Mouse (Mus musculus): ENCODE results near the gene Lypd5. TPM values are rescaled to one million over a fixed set of nuclear protein-coding genes. Genes with fewer than 3 reads are reported as not detected.

Gene Lypd5
- not detected in 2 replicates for polyA plus RNA-seq (2021; fragmentation: Nextera tagmentation)
- long read RNA-seq, experiment 1, result 0 reads
- long read RNA-seq, experiment 2, result 0 reads

GRCm38 (mm10) chr7:24348896-24349295 lies at the start of gene Lypd5:
TSS of gene Lypd5 (plus strand) at chr7:24349196.

GRCm38 (mm10) chr7:24300771-24301282 lies 48.2 kb upstream of the Lypd5 start, which contains the start of gene Zfp61:
TSS of gene Zfp61 (minus strand) at chr7:24301232.

GRCm38 (mm10) chr7:24316567-24317092 lies 32.4 kb upstream of the Lypd5 start, which contains the start of gene Zfp94:
TSS of gene Zfp94 (minus strand) at chr7:24316666.

GRCm38 (mm10) chr7:24333304-24333986 lies 15.6 kb upstream of the Lypd5 start, which contains the start of gene Tescl:
TSS of gene Tescl (minus strand) at chr7:24333936.

GRCm38 (mm10) chr7:24369731-24370541 lies 20.9 kb downstream of the Lypd5 start, which contains the start of gene Kcnn4:
TSS of gene Kcnn4 (plus strand) at chr7:24370263.

GRCm38 (mm10) chr7:24399256-24400081 lies 50.5 kb downstream of the Lypd5 start, which contains the start of gene Smg9:
TSS of gene Smg9 (plus strand) at chr7:24399619.

Small RNAs within 50 kb of the gene (microRNA-seq; reads per million reads assigned to microRNA genes)
- gene Gm27592, result not detected

Other genes starting within 250 kb of the Lypd5 start
- 2.3 TPM in 2 replicates for gene Zfp112, start 236.9 kb upstream of the Lypd5 start, polyA plus RNA-seq (2021; fragmentation: Nextera tagmentation)
- gene Zfp235, start 215.0 kb upstream of the Lypd5 start, polyA plus RNA-seq (2021; fragmentation: Nextera tagmentation), result 11.1 and 12.1 TPM in 2 replicates
- 0.94 and 1.2 TPM in 2 replicates for gene Zfp114, start 174.1 kb upstream of the Lypd5 start, polyA plus RNA-seq (2021; fragmentation: Nextera tagmentation)
- gene Zfp111, start 137.8 kb upstream of the Lypd5 start, polyA plus RNA-seq (2021; fragmentation: Nextera tagmentation), result 1.5 and 1.8 TPM in 2 replicates
- gene Zfp109, start 111.6 kb upstream of the Lypd5 start, polyA plus RNA-seq (2021; fragmentation: Nextera tagmentation), result 3.6 and 3.8 TPM in 2 replicates
- 2.3 and 2.5 TPM in 2 replicates for gene Zfp108, start 94.4 kb upstream of the Lypd5 start, polyA plus RNA-seq (2021; fragmentation: Nextera tagmentation)
- 6.3 and 7.2 TPM in 2 replicates for gene Zfp93, start 78.8 kb upstream of the Lypd5 start, polyA plus RNA-seq (2021; fragmentation: Nextera tagmentation)
- gene Zfp61, start 48.0 kb upstream of the Lypd5 start, polyA plus RNA-seq (2021; fragmentation: Nextera tagmentation), result 12.8 and 14.5 TPM in 2 replicates
- 10.7 and 11.8 TPM in 2 replicates for gene Zfp94, start 32.5 kb upstream of the Lypd5 start, polyA plus RNA-seq (2021; fragmentation: Nextera tagmentation)
- not detected in 2 replicates for gene Tescl, start 15.3 kb upstream of the Lypd5 start, polyA plus RNA-seq (2021; fragmentation: Nextera tagmentation)
- 0.72 and 1.2 TPM in 2 replicates for gene Kcnn4, start 21.1 kb downstream of the Lypd5 start, polyA plus RNA-seq (2021; fragmentation: Nextera tagmentation)
- 11.0 and 11.7 TPM in 2 replicates for gene Smg9, start 50.4 kb downstream of the Lypd5 start, polyA plus RNA-seq (2021; fragmentation: Nextera tagmentation)
- gene Irgc1, start 103.1 kb downstream of the Lypd5 start, polyA plus RNA-seq (2021; fragmentation: Nextera tagmentation), result not detected in 2 replicates
- 0.78 and 0.88 TPM in 2 replicates for gene Plaur, start 113.3 kb downstream of the Lypd5 start, polyA plus RNA-seq (2021; fragmentation: Nextera tagmentation)
- 4.5 and 5.0 TPM in 2 replicates for gene Cadm4, start 132.8 kb downstream of the Lypd5 start, polyA plus RNA-seq (2021; fragmentation: Nextera tagmentation)
- 91.6 and 96.3 TPM in 2 replicates for gene Zfp428, start 157.8 kb downstream of the Lypd5 start, polyA plus RNA-seq (2021; fragmentation: Nextera tagmentation)
- gene AC161166.1, start 163.3 kb downstream of the Lypd5 start, polyA plus RNA-seq (2021; fragmentation: Nextera tagmentation), result not detected in 2 replicates
- 9.7 and 10.2 TPM in 2 replicates for gene Irgq, start 181.5 kb downstream of the Lypd5 start, polyA plus RNA-seq (2021; fragmentation: Nextera tagmentation)
- not detected in 2 replicates for gene Pinlyp, start 196.9 kb downstream of the Lypd5 start, polyA plus RNA-seq (2021; fragmentation: Nextera tagmentation)
- gene Xrcc1, start 197.1 kb downstream of the Lypd5 start, polyA plus RNA-seq (2021; fragmentation: Nextera tagmentation), result 27.8 and 31.3 TPM in 2 replicates
- 30.0 and 33.3 TPM in 2 replicates for gene Ethe1, start 238.3 kb downstream of the Lypd5 start, polyA plus RNA-seq (2021; fragmentation: Nextera tagmentation)
- 7.2 and 10.3 TPM in 2 replicates for gene Zfp575, start 238.4 kb downstream of the Lypd5 start, polyA plus RNA-seq (2021; fragmentation: Nextera tagmentation)